Mouse (Mus musculus): ENCODE results near the gene Sh2d4b. TPM values are rescaled to one million over a fixed set of nuclear protein-coding genes. Genes with fewer than 3 reads are reported as not detected.
A peak's percentile ranks its signal among the peaks of the same experiment; 100 is the strongest.

Sh2d4b gene
- polyA plus RNA-seq, 3 experiments from 2014 or later = 0.39 to 1.4 (median 0.71) TPM

DNA sequence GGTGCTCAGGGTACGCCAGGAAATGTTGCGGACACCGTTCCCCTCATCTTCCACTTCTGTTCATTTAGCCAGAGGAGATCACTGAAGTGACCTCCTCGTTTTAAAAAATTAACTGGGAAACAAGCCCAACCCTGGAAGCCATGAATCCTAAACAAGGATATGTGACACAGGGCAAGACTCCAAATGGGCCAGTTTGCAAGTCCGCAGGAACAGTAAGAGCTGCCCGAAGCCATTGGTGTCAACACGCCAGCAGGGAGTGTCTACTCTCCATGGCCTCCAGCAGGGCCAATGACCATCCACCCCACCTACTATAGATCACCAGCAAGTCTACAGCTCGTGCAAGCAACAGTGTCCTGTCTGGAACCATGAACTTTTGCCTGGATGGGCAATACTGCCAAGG, 12.7 kb upstream of the Sh2d4b start:
- no peak for ATAC-seq

DNA sequence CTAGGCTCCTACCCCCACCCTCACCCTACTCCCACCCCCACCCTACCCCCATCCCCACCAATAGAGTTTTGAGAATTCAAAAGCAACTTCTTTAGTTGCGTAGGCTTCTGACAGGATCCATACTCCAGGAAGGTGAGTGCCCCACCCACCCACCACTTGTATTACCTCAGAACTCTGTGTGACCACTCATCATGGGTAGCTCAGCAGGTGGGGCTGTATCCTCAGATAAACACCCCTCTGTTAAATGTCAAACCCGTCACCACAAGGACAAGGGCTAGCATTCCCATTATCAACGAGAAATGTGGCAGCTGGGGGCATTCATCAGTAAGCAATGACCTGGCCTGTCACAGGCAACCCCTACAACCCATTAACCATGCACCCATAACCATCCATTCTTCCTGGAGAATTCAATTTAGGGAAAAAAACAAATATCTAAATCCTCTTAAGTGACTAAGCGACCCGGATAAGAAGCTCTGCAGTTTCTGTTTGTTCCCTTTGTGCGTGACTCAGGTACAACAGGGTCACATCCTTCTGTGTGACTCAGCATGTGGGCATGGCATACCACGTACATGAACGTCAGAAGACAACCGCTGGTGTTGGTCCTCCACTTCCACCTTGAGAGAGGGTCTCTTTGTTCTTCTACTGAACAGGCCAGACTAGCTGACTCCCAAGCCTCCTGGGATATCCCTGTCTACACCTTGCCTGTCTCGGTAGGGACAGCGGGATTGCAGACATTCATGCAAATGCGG, 9.4 kb upstream of the Sh2d4b start:
- ATAC-seq = no peak

DNA sequence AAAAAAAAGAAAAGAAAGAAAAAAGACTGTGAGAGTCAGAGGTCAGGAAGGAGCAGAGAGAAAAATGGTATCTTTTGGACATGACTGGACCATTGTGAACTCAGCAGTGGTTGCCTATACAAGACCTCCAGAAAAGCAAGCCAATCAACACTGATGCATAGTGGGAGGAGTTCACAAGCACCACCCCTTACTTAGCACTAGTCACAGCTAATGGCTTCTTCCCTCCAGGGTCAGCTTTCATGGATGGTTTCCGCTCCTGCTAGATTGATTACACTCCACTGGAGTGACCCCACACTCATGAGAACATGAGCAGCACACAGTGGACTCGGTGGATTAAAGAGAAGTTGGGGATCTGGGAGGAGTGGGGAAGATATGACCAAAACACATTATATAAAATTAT, 7.2 kb upstream of the Sh2d4b start:
- ATAC-seq = no peak

DNA sequence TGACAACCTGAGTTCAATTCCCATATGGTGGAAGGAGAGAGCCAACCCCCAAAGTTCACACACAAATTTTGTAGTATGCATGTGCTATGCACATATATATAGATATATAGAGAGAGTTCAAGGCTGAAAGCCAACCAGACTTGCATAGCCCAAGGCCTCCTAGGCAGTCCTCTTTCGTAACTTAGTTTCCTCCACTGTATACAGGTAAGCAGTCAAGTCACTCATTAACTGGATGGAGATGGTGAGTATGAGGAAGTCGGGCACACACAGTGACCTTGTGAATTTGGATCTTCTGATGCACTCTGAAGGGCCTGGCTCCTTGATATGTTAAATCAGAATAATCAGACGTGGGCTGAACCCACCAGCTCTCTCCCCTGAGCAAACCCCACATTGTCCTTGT, 4.8 kb upstream of the Sh2d4b start:
- no peak for ATAC-seq

DNA sequence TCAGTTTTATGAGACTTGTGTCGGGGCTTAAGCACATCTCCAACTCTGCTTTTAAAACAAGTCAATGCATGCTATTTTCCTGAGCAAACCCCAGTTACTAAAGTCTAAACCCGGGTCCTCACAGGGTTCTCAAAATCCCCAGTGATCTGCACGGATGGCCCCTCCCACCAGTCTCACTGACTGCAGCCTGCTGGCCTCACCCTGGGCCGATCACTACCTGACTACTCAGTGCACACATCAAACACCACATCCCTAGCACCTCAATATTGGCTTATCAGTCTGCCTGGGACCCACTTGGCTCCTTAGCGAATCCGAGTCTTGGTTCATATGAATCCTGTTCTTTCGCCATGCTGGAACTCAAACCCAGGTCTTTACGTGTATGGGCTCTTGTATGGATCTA, 2.6 kb upstream of the Sh2d4b start:
- no peak for ATAC-seq

DNA sequence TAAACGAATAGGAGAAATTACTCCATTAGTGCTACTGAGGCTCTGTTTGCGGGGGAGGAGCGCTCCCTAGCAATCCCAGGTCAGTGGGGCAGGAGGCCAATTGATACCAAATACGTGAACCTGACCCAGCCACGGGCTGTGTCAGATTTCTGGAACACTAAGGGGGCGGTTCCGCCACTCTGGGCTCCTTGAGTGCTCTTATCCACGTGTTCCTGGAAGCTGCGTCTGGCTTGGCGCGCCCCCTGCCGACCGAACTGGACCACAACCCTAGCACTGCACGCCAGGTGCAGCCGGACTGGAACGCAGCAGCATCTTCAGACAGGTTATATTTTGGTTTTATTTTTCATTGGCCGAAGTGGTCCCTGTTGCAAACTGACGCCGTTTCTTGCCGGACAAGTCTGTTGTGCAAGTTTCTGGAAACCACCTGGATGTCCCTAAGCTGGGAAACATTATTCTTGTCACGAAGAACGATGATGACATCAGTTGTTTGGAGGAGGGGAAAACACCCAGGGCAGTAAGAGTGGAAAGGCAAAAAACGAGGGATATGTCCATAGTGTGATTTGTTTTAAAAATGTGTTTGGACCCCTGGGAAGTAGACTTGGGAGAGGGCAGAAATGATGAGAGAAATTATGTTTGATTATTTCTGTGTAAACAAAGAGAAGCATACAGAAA, 1.6 kb upstream of the Sh2d4b start:
- ATAC-seq = peak; percentile 54

DNA sequence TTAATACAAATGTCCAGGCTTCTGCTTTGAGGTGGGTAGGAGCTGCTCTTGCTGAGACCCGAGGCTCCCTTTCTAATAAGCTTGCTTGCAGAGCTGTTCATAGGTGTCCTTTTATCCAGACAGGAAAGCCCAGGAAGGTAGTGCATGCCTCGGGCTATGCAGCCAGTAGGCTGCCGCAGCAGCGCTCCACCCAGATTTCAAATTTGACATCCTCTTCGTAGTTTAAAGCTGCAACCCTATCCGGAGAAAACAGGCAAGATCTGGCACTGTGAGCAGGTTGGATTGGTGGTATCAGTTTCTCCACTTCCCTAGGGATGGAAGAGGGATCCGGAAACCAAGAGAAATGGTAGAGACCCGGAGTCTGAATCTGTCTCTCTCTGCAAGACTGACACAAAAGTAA, 818 bp upstream of the Sh2d4b start:
- ATAC-seq = no peak

DNA sequence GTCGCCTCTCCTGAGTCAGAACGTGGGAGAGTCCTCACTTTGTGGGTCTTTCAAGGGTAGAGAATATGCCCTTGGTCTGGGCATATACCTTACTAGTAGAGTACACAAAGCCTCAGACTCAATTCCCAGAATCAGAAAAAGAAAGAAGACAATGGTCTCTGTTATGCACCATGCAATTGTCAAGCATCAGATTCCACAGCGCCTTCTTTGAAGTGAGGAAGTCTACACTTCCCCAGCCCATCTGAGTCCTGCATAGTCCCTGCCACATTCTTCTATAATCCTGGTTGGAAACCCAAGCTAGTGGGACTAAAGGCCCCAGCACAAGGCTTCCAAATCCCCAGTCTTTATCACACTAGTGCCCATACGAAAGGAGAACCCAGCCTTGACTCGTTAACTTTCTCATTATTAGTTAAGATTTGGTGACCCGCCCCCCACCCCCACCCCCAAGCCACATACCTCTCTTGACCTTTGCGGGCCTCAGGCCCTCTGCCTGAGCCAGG, 690 bp downstream of the Sh2d4b start:
- no peak for ATAC-seq

DNA sequence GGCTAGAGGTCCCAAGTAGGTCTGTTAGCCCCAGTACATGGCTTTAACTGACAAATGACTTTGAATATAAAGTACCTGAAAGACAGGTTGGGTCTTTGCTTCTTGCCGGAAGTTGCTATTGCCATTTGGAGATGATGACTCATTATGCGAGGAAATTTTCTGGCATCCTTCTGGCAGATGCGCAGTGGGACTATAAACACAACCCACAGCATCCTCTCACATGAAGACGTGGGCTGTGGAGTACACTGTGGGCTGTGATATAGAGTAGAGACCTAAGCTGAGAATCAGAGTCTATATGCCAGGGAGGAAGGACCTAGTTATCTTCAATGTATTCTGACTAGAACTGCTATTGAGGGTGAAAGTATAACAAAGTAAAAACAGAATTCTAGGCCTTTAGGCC, 1.6 kb downstream of the Sh2d4b start:
- ATAC-seq = peak; percentile 75

DNA sequence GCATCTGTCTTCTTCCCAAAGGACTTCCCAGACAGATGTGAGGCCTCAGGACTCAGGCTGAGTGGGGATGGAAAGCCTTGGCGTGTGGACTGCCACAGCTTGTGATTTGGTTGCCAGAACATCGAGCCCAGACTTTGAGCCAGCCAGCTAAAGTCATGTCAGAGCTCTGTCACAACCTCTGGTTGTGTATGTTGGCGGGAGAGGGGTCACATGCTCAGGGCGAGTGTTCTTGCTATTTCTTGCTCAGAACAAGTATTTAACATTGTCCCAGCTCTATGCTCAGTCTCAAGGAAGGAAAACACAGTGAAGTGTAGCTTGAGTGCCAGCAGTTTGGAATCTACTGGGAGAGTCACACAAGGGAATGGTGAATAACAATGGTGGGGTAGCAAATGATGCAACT, 3.4 kb downstream of the Sh2d4b start:
- no peak for ATAC-seq

DNA sequence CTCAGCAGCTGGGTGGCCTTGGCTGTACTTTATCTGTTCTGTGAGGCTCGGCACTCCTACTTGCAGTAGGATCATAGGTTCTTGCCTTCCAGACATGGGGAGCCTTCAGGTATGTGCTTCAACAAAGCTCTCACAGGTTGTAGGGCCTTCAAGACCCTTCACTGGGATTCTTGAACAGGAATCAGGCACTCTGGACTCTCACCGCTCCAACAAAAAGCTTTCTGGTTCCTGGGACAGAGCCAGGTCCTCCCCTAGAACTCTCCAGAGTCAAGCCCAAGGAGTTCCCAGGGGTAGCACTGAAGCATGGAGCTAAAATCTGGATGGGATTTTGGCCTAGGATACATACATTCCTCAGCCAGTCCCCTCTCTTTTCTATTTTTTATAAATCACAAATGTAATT, 3.9 kb downstream of the Sh2d4b start:
- no peak for ATAC-seq

DNA sequence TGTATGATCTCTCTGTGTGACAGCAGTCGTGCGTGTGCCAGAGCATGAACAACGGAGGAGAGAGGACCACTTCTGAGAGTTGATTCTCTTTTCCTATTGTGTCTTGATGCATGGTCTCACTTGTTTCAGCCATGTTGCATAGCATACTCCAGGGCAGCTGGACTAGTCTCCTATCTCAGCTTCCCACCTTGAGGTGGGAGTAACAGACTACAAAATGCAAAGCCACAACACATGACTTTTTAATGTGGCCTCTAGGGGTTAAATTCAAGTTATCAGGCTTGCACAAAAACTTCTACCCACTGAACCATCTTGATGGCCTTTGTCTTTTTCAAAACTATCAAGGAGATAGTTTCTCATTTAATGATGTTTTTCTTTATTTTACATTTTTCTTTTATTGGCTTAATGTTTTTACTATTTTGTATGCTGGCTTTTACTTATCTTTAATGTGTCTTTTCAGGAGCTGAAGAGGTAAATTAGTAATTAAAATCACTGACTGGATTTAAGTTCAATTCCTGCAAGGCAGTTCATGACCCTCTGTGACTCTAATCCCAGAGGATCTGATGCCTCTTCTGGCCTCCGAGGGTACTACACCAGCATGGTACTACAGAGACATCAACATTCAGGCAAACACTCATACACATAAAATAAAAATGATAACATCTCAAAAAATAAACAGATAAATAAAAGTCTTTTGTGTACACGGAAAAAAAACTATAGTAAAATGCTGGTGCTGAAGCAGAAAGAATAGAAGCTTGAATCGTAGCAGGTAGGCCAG, 6.5 kb downstream of the Sh2d4b start:
- ATAC-seq = no peak

DNA sequence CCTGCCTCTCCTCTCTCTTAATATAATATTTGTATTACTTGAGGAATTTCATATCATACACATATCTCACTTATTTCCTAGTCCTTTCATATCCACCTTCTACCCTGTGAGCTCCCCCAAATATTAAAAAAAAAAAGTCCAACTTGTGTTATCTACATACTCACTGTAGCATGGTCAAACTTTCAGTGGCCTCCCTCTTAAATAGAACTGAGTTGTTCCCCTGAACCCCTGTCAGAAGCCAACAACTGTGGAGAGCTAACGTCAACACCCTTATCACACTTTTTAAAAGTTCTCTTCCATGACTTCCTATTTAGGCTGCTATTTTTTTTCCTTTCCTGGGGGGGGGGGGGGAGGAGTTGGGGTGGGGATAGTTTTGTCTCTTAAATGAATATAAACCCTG, 7.3 kb downstream of the Sh2d4b start:
- ATAC-seq = no peak

DNA sequence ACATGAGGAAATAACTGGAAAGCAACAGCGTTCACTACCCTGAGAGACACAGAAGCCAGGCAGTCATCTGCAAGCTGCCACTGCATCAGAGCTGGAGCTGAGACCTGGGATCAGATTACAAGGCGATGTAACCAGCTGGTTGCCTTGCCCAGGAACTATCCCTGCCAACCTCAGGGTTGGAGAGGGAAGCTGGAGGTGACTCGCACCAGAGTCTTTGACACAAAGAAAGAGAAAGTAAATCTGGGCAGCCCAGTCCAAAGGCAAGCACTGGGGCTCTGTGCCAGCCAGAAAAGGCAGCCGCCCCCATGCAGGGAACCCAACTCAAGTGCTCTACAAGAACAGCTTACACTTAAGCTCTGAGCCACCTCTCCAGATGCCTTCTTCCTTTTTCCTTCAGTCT, 7.8 kb downstream of the Sh2d4b start:
- no peak for ATAC-seq

DNA sequence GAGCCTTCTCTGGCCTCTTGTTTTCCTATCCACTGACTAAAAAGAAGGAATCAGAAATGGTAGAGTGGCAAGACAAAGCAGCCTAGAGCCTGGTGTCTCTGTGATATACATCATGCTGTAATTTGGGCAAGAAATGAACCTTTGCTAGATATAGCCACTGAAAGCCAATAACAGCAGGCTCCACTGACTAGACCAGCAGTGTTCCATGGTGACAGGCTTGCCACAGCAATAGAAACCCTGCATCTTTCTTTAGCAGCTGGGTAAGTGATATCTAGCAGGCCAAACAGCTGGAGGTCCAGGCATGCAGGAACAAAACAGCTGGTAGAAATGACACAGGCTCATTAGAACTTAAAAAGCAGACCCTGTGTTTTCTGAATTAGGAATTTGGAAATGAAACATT, 18.5 kb downstream of the Sh2d4b start:
- no peak for ATAC-seq

DNA sequence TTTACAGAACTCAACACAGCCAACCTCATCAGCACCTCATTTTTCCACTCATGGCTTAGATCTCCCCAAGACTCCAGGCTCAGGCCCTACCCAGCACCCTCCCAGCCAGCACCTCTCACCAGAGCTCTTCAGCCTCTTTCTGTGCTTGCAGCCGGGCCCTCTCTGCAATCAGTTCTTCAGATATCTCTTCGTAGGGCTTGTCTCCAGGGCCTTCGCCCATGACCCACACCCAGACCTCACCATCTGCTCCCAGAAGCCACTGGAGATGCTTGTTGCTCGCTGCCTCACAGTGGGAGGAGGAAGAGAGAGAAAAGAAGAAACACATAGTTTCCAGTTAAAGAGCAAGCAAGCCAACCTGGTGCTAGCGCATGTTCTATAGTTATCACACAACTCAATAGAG, 19.1 kb downstream of the Sh2d4b start:
- no peak for ATAC-seq

DNA sequence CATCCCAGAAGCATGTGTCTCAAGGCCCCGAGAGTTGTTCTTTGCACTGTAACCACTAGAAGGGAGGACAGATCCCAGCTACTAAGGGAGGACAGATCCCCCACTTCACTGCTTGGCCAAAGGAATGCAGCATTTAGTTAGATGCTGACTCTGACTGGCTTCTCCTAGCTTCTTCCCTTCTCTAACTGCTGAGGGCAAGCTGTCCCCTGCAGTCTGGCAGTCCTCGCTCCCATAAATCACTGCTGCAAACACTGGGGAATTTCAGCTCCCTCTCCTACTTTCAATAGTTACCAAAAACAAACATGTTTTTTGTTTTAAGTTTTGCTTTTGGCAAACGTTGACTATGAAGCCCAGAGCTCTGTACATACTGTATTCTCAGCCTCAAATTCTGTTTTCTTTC, 22.5 kb downstream of the Sh2d4b start:
- no peak for ATAC-seq

DNA sequence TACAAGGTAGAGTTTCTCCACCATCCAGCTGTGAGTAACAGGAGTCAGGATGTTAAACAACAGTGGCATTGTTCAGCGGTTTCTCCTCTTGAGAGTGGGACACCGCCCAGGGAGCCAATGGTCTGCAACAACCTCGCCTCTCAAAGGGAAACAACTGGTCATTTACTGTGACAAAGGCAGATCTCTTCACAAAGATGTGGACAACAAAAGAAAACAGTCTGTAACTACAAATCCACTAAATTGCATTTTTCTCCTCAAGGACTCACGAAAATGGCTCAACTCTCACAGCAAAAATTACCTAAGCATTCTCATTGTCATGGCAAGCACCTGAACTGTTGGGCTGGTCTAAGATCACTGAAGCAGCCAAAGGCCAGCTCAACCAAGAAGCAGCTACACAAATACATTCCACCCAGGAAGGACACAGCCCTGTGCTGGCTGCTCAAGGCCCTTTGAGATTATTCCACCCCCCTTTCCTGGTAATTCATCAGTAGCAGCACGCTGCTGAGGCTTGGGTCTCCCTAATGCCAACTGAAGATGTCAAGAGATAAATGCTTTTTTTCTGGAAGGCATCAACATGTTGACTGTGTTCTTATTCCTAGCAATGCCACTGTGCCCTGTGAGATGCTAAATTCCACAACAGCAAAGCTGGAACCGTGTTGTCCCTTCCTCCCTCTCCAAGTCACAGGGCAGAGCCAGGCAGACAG, 28.1 kb downstream of the Sh2d4b start:
- no peak for ATAC-seq

DNA sequence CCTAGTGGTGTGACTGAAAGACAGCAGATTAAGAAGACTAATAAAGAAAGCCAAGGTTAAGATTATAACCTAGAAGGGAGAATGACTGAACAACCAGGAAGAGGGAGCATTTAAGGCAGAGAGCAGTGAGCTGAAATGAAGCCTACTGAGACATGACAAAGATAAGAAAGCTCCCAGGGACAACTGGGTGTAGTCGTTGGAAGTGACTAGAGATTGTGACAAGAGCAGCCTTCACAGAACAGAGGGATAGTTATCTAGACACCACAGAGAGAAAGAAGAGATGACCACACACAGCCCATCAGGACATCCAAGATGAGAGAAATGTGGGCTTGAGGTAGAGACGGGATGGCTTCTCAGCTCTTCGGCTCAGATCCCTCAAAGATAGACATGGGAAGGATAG, 29.4 kb downstream of the Sh2d4b start:
- no peak for ATAC-seq

DNA sequence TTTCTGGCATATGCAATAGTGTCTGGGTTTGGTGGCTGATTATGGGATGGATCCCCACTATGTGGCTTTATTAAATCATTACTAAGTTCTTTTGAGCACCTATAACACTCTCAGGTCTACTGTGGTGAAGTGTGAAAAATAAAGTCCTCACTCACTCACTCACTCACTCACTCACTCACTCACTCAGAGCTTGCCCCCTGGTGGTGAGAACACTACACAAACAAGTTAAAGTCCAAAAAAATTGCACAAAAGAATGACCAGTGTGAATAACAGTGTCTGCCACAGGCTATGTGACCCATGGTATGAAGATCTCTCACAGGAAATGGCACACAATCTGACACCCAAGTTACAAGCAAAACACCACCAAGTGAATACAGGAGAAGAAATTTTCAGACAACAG, 30.0 kb downstream of the Sh2d4b start:
- ATAC-seq = no peak

DNA sequence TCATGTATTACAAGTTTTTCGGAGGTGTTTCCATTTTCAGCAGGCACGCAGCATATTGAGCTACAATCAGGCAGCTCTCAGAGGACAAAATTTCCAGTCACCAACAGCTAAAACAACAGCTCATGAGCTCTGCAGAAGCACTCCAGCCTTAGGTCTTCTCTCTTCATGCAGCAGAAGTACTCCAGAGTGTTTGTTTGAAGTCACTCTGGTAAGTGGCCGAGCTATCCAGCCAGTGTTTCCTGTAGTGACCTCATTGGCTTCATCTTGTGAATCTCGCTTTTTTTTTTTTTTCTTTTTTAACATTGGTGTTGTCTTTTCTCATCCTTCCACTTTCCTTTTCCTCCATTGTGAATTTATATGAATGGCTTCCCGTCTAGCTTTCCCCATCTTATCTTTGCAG, 40.1 kb downstream of the Sh2d4b start:
- ATAC-seq = no peak

DNA sequence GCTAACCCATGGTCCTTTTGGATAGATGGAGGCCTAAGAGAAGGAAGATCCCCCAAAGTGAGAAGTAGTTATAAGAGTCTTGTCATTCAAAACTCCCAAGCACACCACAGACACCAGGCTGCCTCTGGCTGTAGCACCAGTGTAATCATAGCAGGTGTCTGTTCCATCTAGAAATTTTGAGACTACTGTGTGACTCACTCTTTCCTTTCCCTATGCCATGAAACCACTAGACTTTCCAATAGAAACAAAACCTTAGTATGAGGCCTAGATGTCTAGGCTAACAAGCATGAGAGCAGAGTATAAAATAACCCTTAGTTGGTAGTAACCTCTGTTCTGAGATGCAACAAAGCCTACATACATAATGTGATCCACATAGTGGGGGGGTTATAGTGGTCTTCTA, 55.7 kb downstream of the Sh2d4b start:
- ATAC-seq = peak; percentile 46

DNA sequence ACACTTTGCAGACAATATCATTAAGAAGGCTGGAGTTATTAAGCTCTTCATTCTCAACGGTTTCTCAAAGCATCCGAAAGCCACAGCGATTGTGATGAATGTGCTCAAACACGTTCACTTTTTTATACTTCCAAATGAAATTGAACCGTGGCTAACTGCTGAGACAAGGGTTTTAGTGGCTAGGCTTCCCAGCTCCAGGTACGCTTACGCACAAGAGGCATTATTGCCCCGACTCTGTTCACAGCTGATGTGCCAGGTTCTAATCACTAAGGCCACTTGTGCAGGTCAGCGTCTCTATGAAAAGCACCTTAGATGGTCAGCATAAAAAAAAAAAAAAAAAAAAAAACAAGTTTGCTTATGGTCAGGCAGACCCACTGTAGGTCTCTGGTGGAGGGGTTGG, 62.6 kb downstream of the Sh2d4b start:
- no peak for ATAC-seq
